Mouse (Mus musculus): ENCODE measurements at regions not wholly inside any gene's neighbourhood (a gene's known extent, or its start where the extent isn't known, plus 50 kb on each side); places are given as distances from the start of the nearest gene placed in this dataset.

DNA sequence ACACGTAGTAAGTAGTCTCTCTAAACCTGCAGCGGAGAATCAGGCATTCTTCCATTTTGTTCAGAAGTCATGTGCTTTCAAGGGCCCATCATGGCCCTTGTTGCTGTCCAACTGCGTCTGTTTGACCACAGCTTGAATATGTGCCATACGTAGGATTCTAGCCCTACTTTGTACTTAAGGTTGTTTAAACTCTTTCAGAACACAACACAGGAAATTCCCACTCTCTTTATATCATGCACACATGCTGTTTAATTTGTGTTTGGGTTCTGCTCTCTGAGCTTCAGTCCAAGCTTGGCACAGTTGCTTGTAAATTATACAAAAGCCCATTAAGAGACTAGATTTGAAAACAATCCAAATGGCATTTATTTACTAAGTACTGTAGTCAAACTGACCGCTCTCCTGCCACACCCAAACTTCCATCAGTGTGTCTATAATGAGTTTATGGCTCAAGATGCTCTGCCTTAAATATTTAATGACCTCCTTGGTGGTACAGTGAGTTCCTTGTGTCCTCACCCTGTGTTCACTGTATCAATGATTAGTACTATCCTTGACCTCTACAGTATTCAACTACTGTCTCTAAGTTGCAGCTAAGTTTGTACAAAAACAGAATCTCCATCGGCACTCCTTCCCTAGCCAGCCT, 76.4 kb upstream of the 4933415F23Rik start:
- no peak for TF ChIP-seq POLR2A (IDR thresholded peaks at IDR 0.05; ENCODE audit: low read depth, low read length)
- TF ChIP-seq CTCF (conservative IDR thresholded peaks at IDR 0.05; ENCODE audit: insufficient read depth, insufficient read length, low read depth, low read length) = no peak

Measured in kidney, adult 2 months (tissue).